Mouse (Mus musculus) left cerebral cortex, postnatal 36 days (tissue): ENCODE measurements at regions not wholly inside any gene's neighbourhood (a gene's known extent, or its start where the extent isn't known, plus 50 kb on each side); places are given as distances from the start of the nearest gene placed in this dataset.

Experiments used
- DNase-seq, 2 experiments: peaks; one replicate each; pipeline ENCODE4 v3.0.0; 2021 to 2022; ENCODE audit warnings: low spot score in 2 of 2, mixed read lengths in 1 of 2
- intact Hi-C: fragments of 180-260 bp; cut with DNase I; formaldehyde crosslinking; loops from one replicate; pipeline ENCODE4 v1.15.1; 2025

DNA sequence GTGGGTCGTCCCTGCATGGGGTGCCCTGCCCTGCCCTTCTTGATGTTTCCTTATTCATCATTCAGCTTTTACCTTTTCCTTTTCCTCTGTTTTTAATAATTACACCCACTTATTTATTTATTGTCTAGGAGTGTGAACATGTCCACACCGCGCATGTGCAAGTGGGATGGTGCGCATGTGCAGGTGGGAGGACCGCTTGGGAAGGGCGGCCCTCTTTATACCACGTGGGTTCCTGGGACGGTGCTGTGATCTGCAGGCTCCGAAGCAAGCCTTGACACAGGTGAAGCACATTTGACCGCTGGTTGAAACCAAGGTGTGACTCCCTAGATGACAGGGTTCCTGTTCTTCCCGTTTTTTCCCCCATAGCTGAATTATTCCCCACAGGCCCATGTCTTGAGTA lies 60.0 kb downstream of the Syf2 start:
- intact Hi-C loops = no loop called here
- no peak for DNase-seq

- DNase-seq = no peak
- intact Hi-C loops = no loop called here
Measured at GRCm38 (mm10) chr4:134993526-134994122, 62.9 kb downstream of the Syf2 start.

GRCm38 (mm10) chr4:134994205-134994604 lies 63.5 kb downstream of the Syf2 start:
- intact Hi-C loops = no loop called here
- peak in 1 of 2 experiments; percentile 10 for DNase-seq

- no peak for DNase-seq
- intact Hi-C loops = no loop called here
Measured at GRCm38 (mm10) chr4:134994648-134995047, 64.0 kb downstream of the Syf2 start.

- intact Hi-C loops = no loop called here
- DNase-seq = peak in 1 of 2 experiments; percentile 16
Measured at GRCm38 (mm10) chr4:134995052-134995451, 64.4 kb downstream of the Syf2 start.

GRCm38 (mm10) chr4:134996121-134996520 lies 65.4 kb downstream of the Syf2 start:
- DNase-seq = no peak
- intact Hi-C loops = no loop called here

GRCm38 (mm10) chr4:134997461-134998434 lies 67.0 kb downstream of the Syf2 start:
- intact Hi-C loops = no loop called here
- no peak for DNase-seq

DNA sequence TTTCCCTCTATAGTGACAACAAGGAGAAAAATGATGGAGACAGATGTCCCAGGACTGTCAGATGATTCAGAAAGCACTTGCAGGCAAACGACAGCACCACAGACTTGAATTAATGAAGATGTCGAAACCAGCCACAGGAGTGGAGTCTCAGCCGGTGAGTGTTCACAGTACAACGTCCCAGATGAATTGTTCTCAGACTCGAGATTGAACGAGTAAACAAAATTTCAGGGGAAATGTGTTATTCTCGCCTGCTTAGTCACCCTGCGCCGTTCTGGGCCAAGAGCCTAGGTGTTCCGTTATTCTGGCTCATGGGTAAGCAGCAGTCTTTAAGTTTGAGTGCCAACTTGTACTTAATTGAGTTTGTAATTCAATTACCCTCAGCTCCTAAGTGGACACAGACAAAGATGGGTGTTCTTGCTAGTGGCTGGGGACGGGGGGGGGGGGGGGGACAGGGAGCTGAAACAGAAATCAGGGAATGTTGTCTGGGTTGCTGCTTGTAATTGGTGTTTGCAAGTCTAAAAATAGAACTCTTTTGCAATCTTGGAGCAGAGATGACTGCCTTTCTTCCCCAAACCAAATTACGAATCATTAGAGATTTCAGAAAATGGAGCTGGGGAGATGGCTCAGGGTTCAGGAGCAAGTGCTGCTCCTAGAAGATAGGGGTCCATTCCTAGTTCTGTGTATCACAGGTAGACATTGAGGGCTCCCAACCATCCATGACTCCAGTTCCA lies 68.4 kb downstream of the Syf2 start:
- intact Hi-C loops = no loop called here
- DNase-seq = peak in 1 of 2 experiments; percentile 13

DNA sequence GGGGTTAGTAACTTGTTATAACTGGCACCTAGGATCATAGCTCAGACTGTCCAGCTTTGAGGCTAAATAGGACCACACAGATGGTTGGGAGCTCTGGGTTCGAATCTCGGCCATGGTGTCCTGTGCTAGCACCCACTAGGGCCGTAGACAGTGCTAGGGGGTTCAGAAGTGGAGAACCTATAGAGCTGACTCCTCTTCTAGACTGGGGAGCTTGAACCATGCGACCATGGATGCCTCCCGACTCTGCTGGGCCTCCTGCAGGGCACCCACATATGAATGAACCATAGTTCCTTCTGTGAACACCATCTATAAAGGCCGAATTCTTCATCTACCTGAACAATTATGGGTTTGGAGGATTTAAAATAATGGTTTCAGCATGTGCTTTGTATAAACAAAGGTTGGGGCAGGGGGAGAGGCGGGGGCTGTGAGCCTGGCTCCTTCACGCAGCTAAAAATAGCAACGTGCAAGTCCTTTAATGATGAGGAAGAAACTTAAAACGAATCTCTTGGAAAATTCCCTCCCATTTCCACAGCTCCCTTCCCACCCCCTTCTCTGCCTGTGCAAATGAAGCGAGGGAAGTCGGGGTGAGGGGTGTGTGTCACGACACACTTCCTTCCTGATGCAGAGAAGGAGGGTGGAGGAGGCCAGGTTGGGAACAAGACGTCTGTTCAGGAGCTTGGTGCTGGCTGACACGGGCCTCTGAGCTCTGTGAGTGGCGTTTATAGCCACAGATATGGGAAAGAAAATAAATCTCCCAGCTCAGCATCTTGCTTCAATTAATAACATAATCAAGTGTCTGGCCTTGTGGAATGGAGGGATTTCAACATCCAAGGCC lies 71.6 kb downstream of the Syf2 start:
- intact Hi-C loops = no loop called here
- DNase-seq = no peak

GRCm38 (mm10) chr4:135011365-135011764 lies 80.7 kb downstream of the Syf2 start:
- DNase-seq = no peak
- intact Hi-C loops = no loop called here

GRCm38 (mm10) chr4:135012945-135013344 lies 82.2 kb downstream of the Syf2 start:
- DNase-seq = no peak
- intact Hi-C loops = no loop called here

DNA sequence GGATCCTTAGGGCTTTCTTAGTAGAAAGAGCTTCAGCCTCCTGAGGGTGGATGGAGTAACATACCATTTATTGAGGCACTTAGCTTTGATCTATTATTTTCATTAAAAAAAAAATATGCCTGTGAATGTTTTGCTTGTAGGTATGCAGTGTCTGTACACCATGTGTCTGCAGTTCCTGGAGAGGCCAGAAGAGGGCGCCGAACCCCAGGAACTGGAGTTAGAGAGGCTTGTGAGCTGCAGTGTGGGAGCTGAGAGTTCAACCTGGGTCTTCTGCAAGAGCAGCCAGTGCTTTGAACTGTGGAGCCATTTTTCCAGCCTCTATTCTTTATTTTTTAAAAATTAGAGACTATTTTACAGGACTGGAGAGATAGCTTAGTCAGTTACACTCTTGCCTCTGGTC lies 83.2 kb downstream of the Syf2 start:
- intact Hi-C loops = no loop called here

DNA sequence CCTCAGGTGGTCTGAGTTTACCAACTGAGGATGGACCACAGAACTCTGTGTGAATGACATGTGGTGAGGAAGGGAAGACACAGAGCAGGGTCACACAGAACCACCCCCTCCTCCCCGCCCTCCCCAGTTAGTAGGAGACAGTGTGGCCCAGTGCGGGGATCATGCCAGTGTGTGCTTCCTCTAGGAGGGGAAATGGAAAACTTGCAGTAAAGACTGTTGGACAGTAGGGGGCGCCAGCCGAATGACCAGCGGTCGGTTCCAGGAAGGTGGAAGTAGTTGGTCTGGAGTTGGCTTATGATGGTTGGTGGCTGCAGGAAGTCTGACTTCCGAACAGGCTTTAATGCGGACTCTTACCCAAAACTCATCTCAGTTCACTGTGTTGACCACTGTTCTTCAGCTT lies 87.3 kb downstream of the Syf2 start:
- intact Hi-C loops = loop anchor here (5.0 kb wide), 1 partner anchor 49 kb away; no protein-coding TSS in a partner anchor
- peak in 1 of 2 experiments; percentile 31 for DNase-seq

More for the DNA sequence above, 83.2 kb downstream of the Syf2 start:
- no peak for DNase-seq

DNA sequence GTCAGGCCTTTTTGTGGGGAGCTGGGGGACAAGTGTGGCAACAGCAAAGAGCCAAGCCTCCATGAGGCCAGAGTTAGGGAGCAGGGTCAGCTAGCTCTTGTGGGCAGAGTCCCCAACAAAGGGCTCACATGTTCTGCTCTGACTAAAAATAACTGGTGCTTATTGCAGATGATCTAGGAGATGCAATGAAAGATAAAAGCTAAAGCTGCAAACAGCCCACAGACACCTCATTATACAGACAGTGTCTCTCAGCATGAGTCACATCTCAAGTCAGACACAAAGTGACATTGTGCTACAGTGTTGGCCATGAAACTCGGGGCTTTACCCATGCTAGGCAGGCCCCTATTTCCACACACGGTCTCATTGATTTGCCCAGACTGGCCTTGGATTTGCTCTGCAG lies 88.4 kb downstream of the Syf2 start:
- DNase-seq = no peak
- intact Hi-C loops = loop anchor here (5.0 kb wide), 1 partner anchor 48 kb away; no protein-coding TSS in a partner anchor

DNA sequence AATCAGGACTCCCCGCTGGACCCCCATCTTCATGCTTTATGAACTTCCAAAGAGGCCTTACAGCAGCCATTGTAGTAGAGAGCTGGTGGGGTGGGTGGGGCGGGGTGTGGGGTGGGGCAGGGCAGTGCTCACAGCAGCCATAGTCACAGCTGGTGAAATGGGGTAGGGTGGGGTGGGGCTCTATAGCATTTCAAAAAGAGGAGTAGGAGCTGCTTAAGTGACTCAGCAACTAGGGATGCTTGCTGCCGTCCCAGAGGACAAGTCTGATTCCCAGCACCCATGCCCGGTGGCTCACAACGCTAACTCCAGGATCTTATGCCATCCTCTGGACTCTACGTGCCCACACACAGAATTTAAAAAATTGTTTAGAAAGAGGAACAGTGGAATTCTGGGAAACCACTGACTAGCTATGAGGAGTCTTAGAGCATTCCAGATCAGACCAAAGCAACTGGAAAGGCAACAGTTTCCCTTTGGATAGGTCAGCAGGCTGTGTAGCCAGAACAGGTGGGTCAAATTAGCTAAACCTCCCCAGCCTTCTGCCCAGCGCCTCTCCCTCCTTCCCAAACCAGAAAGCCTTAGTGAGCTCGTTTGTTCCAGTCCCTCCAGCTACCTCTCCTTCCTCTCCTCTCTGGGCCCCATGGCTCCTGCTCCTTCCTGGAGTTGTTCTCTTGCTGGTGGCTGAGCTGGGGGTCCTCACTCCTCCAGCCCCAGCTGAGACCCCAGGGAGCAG lies 89.7 kb downstream of the Syf2 start:
- intact Hi-C loops = no loop called here
- DNase-seq = no peak

GRCm38 (mm10) chr4:135023200-135023599 lies 92.5 kb downstream of the Syf2 start:
- intact Hi-C loops = no loop called here
- no peak for DNase-seq

- DNase-seq = no peak
- intact Hi-C loops = no loop called here
Measured at GRCm38 (mm10) chr4:135025802-135026201, 94.7 kb upstream of the Runx3 start.

DNA sequence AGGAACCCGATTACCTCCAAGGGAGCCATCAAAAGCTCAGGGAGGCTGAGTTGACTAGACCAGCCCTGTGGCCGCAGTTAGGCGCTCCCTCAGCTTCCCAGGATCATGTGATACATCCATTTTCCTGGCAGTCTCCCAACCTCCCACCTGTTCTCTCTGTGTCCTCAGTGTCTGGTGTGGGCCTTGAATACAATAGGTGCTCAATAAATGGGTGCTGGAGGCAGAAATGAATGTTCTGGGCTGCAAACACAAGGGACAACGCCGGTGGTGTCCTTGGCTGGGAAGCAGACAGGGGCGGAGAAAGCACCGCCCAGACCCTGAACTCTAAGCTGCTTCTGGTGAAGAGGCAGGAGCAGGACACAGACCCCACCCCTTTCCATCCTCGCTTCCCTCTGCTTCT lies 93.3 kb upstream of the Runx3 start:
- no peak for DNase-seq
- intact Hi-C loops = no loop called here

GRCm38 (mm10) chr4:135029723-135030122 lies 90.7 kb upstream of the Runx3 start:
- intact Hi-C loops = no loop called here
- no peak for DNase-seq
